Mouse (Mus musculus): ENCODE data around the gene Myzap.
A peak's percentile ranks its signal among the peaks of the same experiment; 100 is the strongest.
"Not testable (repeated sequence)": the region's sequence is repeated elsewhere in the genome, so short reads cannot be mapped to it uniquely, and the experiment has no call there.

The Myzap gene

GRCm38 (mm10) chr9:71591938-71592548 is at the start of gene Myzap:
Myzap (minus strand) TSS chr9:71592360.
- no peak for DNase-seq (ENCODE audit: low read depth, low spot score)

GRCm38 (mm10) chr9:71640361-71640927 is 48.3 kb upstream of the Myzap start:
- no peak for DNase-seq (ENCODE audit: low read depth, low spot score)

- no peak for DNase-seq (ENCODE audit: low read depth, low spot score)
These were observed 46.0 kb upstream of the Myzap start for GRCm38 (mm10) chr9:71638198-71638597.

GRCm38 (mm10) chr9:71636854-71637253 is 44.7 kb upstream of the Myzap start:
- no peak for DNase-seq (ENCODE audit: low read depth, low spot score)

- no peak for DNase-seq (ENCODE audit: low read depth, low spot score)
These were observed 43.5 kb upstream of the Myzap start for GRCm38 (mm10) chr9:71635627-71636026.

- no peak for DNase-seq (ENCODE audit: low read depth, low spot score)
These were observed 42.8 kb upstream of the Myzap start for GRCm38 (mm10) chr9:71634916-71635315.

GRCm38 (mm10) chr9:71628921-71629320 is 36.8 kb upstream of the Myzap start:
- DNase-seq (ENCODE audit: low read depth, low spot score) = no peak

GRCm38 (mm10) chr9:71628286-71628685 is 36.1 kb upstream of the Myzap start:
- no peak for DNase-seq (ENCODE audit: low read depth, low spot score)

- DNase-seq (ENCODE audit: low read depth, low spot score) = no peak
These were observed 33.8 kb upstream of the Myzap start for GRCm38 (mm10) chr9:71625961-71626360.

- DNase-seq (ENCODE audit: low read depth, low spot score) = no peak
These were observed 32.8 kb upstream of the Myzap start for GRCm38 (mm10) chr9:71624793-71625495.

GRCm38 (mm10) chr9:71623871-71624569 is 31.9 kb upstream of the Myzap start:
- peak; percentile 30 for DNase-seq (ENCODE audit: low read depth, low spot score)

GRCm38 (mm10) chr9:71622593-71622992 is 30.4 kb upstream of the Myzap start:
- no peak for DNase-seq (ENCODE audit: low read depth, low spot score)

GRCm38 (mm10) chr9:71621968-71622367 is 29.8 kb upstream of the Myzap start:
- DNase-seq (ENCODE audit: low read depth, low spot score) = no peak

- DNase-seq (ENCODE audit: low read depth, low spot score) = not testable (repeated sequence)
These were observed 28.0 kb upstream of the Myzap start for GRCm38 (mm10) chr9:71620116-71620515.

GRCm38 (mm10) chr9:71617363-71617762 is 25.2 kb upstream of the Myzap start:
- DNase-seq (ENCODE audit: low read depth, low spot score) = no peak

- peak; percentile 66 for DNase-seq (ENCODE audit: low read depth, low spot score)
These were observed 24.0 kb upstream of the Myzap start for GRCm38 (mm10) chr9:71616185-71616584.

- no peak for DNase-seq (ENCODE audit: low read depth, low spot score)
These were observed 22.5 kb upstream of the Myzap start for GRCm38 (mm10) chr9:71614643-71615042.

- no peak for DNase-seq (ENCODE audit: low read depth, low spot score)
These were observed 20.8 kb upstream of the Myzap start for GRCm38 (mm10) chr9:71612981-71613380.

- DNase-seq (ENCODE audit: low read depth, low spot score) = no peak
These were observed 19.7 kb upstream of the Myzap start for GRCm38 (mm10) chr9:71611876-71612275.

- DNase-seq (ENCODE audit: low read depth, low spot score) = no peak
These were observed 16.9 kb upstream of the Myzap start for GRCm38 (mm10) chr9:71609010-71609409.

GRCm38 (mm10) chr9:71606296-71607057 is 14.3 kb upstream of the Myzap start:
- DNase-seq (ENCODE audit: low read depth, low spot score) = no peak

All from retina, adult 2 months (tissue).